14 mouse cellular contexts compared by ENCODE assay signal in genomic region chr14:100970970-100971369, GRCm38 (mm10).
A peak's percentile ranks its signal among the peaks of the same experiment; 100 is the strongest.
DNase-seq lines count a peak whose midpoint lies in the region; ATAC-seq and TF ChIP-seq lines count a peak whose summit lies in the region.
"Had no signal": no experiment of that assay in that cellular context is flagged by ENCODE, and none has a peak within 500 bp of the region (broad histone marks: within the 10 kb centered on the region; RNA-seq: fewer than 3 reads in every experiment).

No protein-coding gene starts in this region.

- DNase-seq in cerebellum, postnatal 10 days: peak; percentile 4 to 18
- no peak for DNase-seq in cerebellum, adult 11-12 months
- peak; percentile 37 for DNase-seq in urinary bladder, postnatal 14 days (ENCODE audit: low spot score)
- DNase-seq in urinary bladder, adult 2 months (ENCODE audit: low spot score): no peak
- DNase-seq in lung, embryonic 14.5 days: peak; percentile 18
- no peak for DNase-seq in spleen, postnatal 14 days (ENCODE audit: low spot score in 2 of 2)
- DNase-seq in spleen, postnatal 4 days (ENCODE audit: low spot score in 2 of 2): no peak
- DNase-seq in embryo, embryonic 10.5 days (ENCODE audit: low spot score): no peak
- DNase-seq: cerebellum, adult 9-10 months; left cerebral cortex, postnatal 4 days had no signal

- ATAC-seq in lung, embryonic 14.5 days (ENCODE audit: insufficient read depth): no peak; the same call in 1 of the 2 replicates
- ATAC-seq: hindbrain, postnatal 0 days had no signal

- no peak overlapping the region for H3K27ac ChIP-seq in lung, embryonic 14.5 days (ENCODE audit: low read depth)
- H3K27ac ChIP-seq: hindbrain, postnatal 0 days; stomach, postnatal 0 days had no signal

- no peak overlapping the region for H3K4me3 ChIP-seq in lung, embryonic 14.5 days (ENCODE audit: low read depth, low read length)
- H3K4me3 ChIP-seq: myocyte had no signal

- H3K4me1 ChIP-seq in lung, embryonic 14.5 days (ENCODE audit: insufficient read depth): no peaks in the 10 kb centered on the region

- H3K9ac ChIP-seq in lung, embryonic 14.5 days: no peak overlapping the region

- no peak overlapping the region for H3K4me2 ChIP-seq in lung, embryonic 14.5 days

- no peak for TF ChIP-seq CTCF in lung, embryonic 14.5 days (IDR thresholded peaks at IDR 0.05; ENCODE audit: low read depth)

- H3K27me3 ChIP-seq in lung, embryonic 14.5 days (ENCODE audit: insufficient read depth, low read length): no peaks in the 10 kb centered on the region

- no peaks in the 10 kb centered on the region for H3K36me3 ChIP-seq in lung, embryonic 14.5 days (ENCODE audit: insufficient read depth)
- H3K36me3 ChIP-seq: G1E had no signal

- 61% methylated on average over 2 of the region's 2 CpGs for WGBS in lung, embryonic 14.5 days

- H3K9me3 ChIP-seq in lung, embryonic 14.5 days (ENCODE audit: low read depth, low read length): no peaks in the 10 kb centered on the region

Comparison
In these comparisons a context has a peak if more than half of its experiments do, and no peak if none do; other contexts are left out.
1. DNase-seq: peak in cerebellum, postnatal 10 days (2 of 2), urinary bladder, postnatal 14 days (single experiment) and lung, embryonic 14.5 days (single experiment); none in cerebellum, adult 11-12 months (single experiment), urinary bladder, adult 2 months (single experiment), spleen, postnatal 14 days (0 of 2), spleen, postnatal 4 days (0 of 2) and embryo, embryonic 10.5 days (single experiment).